Mouse (Mus musculus): ENCODE measurements at regions not wholly inside any gene's neighbourhood (a gene's known extent, or its start where the extent isn't known, plus 50 kb on each side); places are given as distances from the start of the nearest gene placed in this dataset.
A peak's percentile ranks its signal among the peaks of the same experiment; 100 is the strongest.
"Not testable (repeated sequence)": the region's sequence is repeated elsewhere in the genome, so short reads cannot be mapped to it uniquely, and the experiment has no call there.

DNA sequence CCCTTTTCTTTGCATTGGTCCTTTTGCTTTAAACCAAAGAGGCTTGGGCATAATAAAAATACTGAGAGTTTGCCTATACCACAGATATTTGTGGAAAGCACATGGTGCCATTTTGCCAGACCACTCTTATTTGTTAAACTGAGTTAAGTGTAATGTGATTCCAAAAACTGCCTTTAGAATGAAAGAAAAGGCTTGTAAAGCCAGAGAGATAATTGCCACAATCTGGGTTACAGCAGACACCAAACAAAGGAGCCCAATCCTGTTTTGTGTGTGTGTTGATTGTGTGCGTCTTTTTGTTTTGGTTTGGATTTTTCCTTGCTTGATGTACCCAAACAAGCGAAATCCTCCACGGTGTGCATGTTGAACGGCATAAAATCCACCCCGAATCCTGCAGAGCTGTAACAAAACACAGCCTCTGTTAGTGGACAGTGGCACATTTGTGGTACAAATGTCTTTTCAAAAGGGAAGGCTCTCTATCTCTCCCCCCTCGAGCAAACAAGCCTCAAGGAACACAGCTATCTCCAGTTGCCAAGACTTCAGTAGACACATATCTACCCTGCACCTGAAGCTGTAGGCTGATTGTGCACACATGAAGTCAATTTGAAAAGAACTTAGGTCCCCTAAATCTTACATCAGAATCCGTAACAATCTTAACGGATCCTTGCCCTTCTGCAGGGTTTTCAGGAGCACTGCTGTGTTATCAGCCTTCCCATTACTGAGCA lies 136.9 kb upstream of the Mpdz start:
- DNase-seq: no peak

DNA sequence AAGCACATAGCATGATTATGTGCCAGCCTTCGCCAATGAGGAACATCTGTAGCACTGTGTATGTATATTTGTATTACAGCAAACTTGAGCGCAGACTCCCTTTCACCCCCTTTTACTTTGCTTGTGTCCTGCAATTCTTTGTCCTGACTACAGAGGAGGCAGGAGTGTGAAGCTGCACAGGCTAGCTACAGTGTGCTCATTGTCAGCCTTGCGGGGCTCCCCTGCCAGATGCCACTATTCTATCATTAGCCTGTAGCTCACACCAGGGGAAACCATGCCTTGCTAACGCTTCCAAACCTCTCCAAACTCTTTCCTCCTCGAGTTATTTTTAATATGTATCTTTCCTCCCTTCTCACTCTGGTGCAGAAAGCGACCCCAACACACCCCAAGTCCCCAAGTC lies 136.4 kb upstream of the Mpdz start:
- peak in 1 of 2 experiments; percentile 36 for DNase-seq

GRCm38 (mm10) chr4:81573771-81574170 lies 131.2 kb upstream of the Mpdz start:
- DNase-seq: no peak

GRCm38 (mm10) chr4:81570736-81571135 lies 128.1 kb upstream of the Mpdz start:
- no peak for DNase-seq

DNA sequence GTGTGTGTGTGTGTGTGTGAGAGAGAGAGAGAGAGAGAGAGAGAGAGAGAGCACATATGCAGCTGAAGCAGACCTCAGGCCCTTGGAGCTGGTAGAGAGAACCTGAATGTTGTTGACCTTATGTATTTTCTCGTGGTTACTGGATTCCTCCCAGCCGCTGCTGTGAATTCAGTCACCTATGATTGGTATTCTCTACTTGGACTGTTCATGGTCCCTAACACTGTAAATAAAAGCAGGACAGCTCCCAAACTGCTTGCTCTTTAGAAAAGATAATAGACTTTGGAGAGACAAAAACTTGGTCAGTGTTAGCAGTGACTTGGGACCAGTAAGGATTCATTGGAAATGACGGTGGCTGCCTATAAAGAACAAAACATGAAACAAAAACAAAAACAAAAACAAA lies 126.9 kb upstream of the Mpdz start:
- no peak for DNase-seq

- no peak for DNase-seq
Measured at GRCm38 (mm10) chr4:81568404-81568803, 125.8 kb upstream of the Mpdz start.

DNA sequence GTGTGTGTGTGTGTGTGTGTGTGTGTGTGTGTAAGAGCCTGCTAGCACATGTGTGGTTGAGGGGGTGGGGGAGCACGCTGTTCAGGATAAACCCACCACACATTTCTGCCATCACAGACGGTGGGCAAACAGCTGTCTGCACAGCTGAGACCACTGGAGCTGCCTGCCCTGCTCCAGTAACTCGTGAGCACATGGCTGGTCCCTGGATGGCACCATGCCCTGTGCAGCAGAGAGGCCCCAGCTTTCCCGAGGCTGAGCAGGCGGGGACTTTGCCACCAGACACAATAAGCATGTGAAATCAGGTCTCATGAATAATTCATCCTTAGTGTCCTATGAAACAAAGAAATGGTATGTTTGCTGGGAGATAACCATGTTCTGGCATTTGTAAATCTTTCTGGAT lies 125.3 kb upstream of the Mpdz start:
- peak in 1 of 2 experiments; percentile 68 for DNase-seq

GRCm38 (mm10) chr4:81566526-81566925 lies 123.9 kb upstream of the Mpdz start:
- peak in 1 of 2 experiments; percentile 64 for DNase-seq

DNA sequence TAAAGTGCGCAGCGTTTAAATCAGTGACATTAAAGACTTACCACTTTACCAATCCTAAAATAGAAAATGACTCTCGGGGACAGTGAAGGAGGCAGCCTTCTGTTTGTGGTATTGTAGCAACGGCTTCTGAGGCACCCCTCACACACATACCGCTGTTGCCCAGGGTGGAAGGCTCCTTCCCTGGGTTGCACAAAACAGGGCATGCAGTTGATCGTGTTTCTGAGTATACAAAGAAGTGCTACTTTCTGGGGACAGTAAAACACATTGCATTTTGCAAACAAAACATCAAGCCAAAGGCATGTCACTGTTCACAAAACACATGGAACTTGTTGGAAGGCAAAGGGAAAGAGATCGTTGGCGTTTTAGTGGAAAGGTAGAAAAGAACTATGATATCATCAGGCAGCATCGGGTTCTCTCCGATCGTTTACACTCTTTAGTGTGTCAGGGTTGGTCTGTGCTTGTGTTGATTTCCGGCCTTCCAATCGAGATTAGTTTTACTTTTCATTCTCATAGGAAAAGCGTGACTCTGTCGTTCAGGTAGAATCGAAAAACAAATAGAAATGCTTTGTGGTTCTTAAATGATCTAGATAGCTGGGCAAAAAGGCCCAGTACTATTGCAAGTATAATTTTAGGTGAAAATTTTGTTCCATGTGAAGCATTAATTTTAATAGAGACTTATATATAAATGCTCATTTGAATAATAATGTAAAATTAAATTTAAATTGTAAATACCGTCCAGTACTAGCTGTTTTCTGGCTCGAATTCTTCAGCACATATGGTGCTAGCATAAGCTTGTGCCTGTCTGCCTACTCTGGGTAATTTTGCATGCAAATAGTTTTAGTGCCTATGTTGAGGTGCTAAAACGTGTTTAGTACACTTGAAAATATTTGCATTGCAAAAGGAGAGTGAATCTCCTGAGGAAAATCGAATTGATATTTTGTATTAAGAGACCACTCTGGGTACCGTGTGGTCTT lies 123.1 kb upstream of the Mpdz start:
- DNase-seq: no peak

DNA sequence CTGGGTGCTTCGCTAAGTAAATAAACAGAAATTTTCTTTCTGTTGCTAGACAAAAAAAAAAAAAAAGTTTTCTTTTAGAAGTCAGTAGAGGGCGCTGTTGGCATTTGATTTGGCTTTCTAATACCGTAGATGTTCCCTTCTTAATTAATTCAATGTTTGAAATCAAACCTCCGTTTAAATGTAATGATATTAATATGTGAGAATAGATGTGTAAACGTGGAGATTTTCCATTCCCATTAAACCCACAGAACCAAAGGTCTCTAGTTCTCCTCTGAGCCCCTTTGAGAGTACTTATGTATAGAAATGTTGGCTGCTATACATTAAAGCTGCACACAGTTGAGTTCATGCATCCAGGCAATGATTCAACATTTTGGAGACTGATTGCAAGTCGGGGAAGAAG lies 121.8 kb upstream of the Mpdz start:
- no peak for DNase-seq

GRCm38 (mm10) chr4:81563574-81563973 lies 121.0 kb upstream of the Mpdz start:
- DNase-seq: peak in 1 of 2 experiments; percentile 57

DNA sequence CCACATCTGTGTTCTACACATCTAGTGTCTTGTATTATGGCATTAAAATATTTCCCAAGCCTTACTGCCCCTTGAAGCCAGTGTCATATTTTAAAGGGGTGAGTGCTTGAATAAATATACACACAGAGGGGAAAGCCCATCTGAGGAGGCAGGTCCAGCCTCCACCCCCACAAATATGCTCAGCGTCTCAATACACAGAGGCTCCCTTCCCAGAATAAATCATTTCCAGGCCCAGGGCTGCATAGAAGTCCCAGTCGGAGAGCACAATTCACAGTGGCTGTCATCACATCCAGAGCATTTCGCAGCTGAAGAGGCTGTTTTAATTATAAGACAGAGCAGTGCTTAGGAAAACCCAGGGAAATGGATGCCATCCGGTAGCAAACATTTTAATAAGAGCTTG lies 118.8 kb upstream of the Mpdz start:
- no peak for DNase-seq

GRCm38 (mm10) chr4:81550816-81551215 lies 108.2 kb upstream of the Mpdz start:
- DNase-seq: no peak

- DNase-seq: no peak
Measured at GRCm38 (mm10) chr4:81550256-81550655, 107.6 kb upstream of the Mpdz start.

- peak in 1 of 2 experiments; percentile 27 for DNase-seq
Measured at GRCm38 (mm10) chr4:81540496-81540895, 97.9 kb upstream of the Mpdz start.

- peak in 1 of 2 experiments; percentile 20 for DNase-seq
Measured at GRCm38 (mm10) chr4:81539551-81539950, 96.9 kb upstream of the Mpdz start.

GRCm38 (mm10) chr4:81536795-81537194 lies 94.2 kb upstream of the Mpdz start:
- DNase-seq: no peak

DNA sequence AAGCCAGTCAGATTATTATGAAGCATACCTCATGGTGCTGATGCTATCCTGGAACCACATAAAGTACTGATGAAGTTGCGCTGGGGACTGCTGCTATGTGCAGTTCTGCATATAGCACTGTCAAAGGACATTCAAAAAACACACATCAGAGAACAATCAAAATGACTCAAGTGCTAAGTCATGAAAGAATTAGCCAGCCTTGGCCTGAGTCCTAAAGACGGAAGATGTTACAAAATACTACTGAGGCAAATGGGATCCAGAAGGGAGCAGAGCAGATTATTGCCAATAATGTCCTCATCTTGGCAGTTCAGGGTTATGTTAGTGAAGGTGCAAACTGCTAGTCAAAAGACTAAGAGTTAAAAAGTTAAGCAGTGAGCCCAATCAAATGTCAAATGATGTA lies 87.9 kb upstream of the Mpdz start:
- DNase-seq: no peak

DNA sequence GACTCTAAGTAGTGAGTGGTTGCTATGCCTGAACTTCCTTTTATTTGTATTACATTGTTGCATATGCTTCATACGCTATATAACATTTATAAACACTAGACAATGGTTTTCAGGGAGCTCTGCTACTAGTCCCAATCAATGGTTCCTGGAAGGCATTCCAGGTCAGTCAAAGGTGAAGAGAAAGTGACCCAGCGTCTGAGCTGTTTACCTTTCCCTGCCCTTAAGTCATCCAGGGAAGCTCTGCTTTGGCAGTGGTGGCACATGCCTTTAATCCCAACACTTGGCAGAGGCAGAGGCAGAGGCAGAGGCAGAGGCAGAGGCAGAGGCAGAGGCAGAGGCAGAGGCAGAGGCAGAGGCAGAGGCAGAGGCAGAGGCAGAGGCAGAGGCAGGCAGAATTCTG lies 76.5 kb upstream of the Mpdz start:
- not testable (repeated sequence) for DNase-seq

DNA sequence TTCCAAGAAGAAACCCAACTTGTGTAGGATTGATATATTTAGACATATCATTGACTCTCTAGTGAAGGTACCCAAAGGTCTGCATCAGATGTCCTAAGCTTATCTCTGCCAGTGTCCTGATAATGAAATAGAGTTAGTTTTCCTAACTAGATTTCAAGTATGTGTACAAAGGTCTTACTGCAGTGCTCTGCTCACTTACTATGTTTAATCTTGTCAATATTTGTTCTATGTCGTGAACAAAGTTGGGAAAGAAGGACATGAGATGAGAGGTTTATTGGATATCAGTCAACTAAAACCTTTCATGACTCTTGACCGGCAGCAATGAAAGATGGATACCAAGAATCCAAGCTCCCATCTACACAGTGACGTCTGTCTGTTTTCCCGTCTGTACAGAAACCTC lies 71.9 kb upstream of the Mpdz start:
- DNase-seq: no peak

DNA sequence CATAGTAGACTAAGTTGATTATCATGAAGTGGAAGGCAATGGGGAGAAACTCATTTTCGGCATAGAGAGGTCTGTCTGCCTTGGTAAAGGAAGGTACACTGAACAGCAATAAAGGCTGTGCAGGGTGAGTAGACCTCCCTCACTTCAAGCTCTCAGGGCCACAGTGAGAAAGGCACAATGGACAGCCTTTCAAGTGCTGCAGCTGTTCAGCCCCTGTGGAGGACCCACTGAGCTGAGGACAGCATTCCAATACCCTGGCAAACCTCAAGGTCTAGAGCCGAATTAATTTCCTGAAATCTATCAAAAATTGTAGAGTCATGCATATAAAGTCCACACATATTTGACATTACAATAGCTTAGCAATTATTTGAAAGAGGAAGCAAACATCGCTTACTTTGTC lies 69.8 kb upstream of the Mpdz start:
- no peak for DNase-seq

DNA sequence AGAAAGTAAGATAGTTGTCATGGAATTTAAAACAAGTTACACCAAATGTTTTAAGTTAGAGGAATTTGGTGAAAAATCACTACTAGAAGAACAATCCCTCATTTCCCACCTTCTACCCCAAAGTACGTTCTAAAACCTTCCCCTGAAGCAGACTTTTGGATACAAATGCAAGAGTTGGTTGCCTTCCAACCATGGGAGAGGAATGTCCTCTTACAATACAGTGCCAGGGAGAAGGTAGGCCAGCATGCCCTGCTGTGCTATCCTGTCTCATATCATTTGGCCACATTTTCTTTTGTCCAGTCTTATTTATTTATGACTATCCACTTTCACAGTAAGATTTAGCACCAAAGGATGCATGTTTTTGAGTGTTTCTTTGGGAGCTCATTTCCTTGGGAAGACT lies 66.2 kb upstream of the Mpdz start:
- DNase-seq: no peak

DNA sequence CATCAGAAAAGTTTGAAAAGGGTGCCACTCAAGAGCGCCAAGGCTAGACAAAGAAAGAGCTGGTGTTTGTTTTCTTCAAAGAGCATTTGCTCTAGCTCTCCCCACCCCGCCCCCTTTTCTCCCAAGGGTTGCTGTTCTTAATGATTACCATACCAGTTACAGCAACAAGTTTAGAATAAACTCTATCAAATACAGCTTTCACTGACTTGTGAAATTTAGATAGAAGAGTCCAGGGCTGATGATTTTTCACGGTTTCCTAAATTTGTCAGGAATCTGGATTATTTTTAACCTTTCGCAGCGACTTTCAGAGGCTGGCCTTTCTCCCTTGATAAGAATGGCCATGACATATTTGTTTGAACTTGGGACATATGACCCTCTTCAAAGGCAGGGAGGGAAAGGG lies 64.2 kb upstream of the Mpdz start:
- no peak for DNase-seq

GRCm38 (mm10) chr4:81506306-81506705 lies 63.7 kb upstream of the Mpdz start:
- DNase-seq: no peak

All from layer of hippocampus, postnatal 36 days (tissue).